Mouse (Mus musculus): Measurements from ENCODE around the gene Cnnm3. TPM values are rescaled to one million over a fixed set of nuclear protein-coding genes. Genes with fewer than 3 reads are reported as not detected.

Cnnm3 gene
- polyA plus RNA-seq, 1 experiment from 2014 or later: 3.3 TPM

DNA sequence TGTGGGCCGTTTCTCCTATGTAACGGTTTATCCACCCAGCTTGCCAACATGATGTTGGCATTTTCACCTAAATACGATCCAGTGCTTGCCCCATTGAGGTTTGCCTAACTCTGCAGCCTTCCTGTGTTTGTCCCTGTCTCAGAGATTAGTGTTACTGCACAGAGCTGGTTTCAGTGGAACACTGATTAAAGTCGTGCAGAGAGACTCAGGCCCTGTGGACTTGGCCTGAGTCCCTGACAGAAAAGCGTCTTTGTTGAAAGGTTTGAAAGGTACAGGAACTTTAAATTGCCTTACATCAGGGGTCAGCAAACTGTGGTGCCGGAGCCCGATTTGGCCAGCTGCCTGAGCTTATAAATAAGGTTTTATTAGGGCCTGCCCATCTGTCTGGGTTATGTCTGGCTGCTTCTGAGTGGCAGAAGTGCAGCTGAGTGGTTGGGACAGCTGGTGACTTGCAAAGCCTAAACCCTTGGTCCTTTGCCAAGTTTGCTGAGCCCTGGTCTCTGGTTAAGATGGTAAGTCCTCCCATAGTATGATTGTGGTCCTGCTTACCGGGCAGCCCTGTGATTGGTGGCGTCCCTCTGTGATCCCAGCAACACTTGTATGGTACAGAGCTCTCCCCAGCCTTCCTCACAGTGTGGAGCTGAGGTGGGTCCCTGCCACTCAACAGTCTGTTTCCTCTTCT is 11.8 kb downstream of the Cnnm3 start:
- Histone ChIP-seq H3K27me3 (replicated peaks; ENCODE audit: insufficient read depth, low read length) (no peaks in the 10 kb centered on the region), H3K9ac (replicated peaks; ENCODE audit: low read depth) (no peak overlapping the region), H3K36me3 (ENCODE audit: insufficient read depth, low read length) (peaks cover 47% of the 10 kb centered on the region), H3K4me3 (ENCODE audit: low read depth, low read length) (no peak overlapping the region), H3K4me2 (replicated peaks; ENCODE audit: low read depth, low read length) (no peak overlapping the region), H3K4me1 (ENCODE audit: insufficient read depth, low read depth, low read length) (no peaks in the 10 kb centered on the region), H3K27ac (ENCODE audit: low read length) (no peak overlapping the region), H3K9me3 (ENCODE audit: low read length) (no peaks in the 10 kb centered on the region)
- no peak for ATAC-seq
- DNase-seq (ENCODE audit: low spot score): no peak
- whole genome bisulfite sequencing: 63% methylated on average over 9 of the region's 9 CpGs
- TF ChIP-seq CTCF (IDR thresholded peaks at IDR 0.05): no peak
- no peak for TF ChIP-seq EP300 (IDR thresholded peaks at IDR 0.05)

DNA sequence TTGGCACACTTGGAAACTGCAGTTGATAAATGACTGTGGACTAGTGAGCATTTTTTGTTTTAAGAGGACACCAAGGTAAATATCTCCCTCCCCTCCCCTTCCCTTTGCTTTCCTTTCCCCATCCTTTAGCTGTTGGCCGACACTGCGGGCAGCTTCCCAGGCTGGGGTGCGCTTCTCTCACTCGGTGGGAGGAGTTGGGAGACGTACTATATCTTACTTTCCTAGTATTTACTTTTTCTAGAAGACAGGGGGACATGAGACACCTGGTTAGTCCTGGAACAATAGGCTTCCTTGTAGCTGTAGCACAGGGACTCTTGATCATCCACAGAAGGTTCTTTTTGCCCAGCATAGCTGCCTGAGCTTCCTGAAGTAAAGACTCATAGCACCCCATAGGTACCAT is 12.4 kb downstream of the Cnnm3 start:
- peaks cover 47% of the 10 kb centered on the region for H3K36me3 ChIP-seq (ENCODE audit: insufficient read depth, low read length)
- no peak overlapping the region for H3K4me2 ChIP-seq (replicated peaks; ENCODE audit: low read depth, low read length)
- no peak overlapping the region for H3K27ac ChIP-seq (ENCODE audit: low read length)
- H3K9me3 ChIP-seq (ENCODE audit: low read length): no peaks in the 10 kb centered on the region
- TF ChIP-seq EP300 (IDR thresholded peaks at IDR 0.05): no peak
- no peak for TF ChIP-seq CTCF (IDR thresholded peaks at IDR 0.05)
- no peaks in the 10 kb centered on the region for H3K4me1 ChIP-seq (ENCODE audit: insufficient read depth, low read depth, low read length)
- no peaks in the 10 kb centered on the region for H3K27me3 ChIP-seq (replicated peaks; ENCODE audit: insufficient read depth, low read length)
- H3K4me3 ChIP-seq (ENCODE audit: low read depth, low read length): no peak overlapping the region
- DNase-seq (ENCODE audit: low spot score) (no peak), ATAC-seq (no peak)
- WGBS: 62% methylated on average over 5 of the region's 5 CpGs
- H3K9ac ChIP-seq (replicated peaks; ENCODE audit: low read depth): no peak overlapping the region

DNA sequence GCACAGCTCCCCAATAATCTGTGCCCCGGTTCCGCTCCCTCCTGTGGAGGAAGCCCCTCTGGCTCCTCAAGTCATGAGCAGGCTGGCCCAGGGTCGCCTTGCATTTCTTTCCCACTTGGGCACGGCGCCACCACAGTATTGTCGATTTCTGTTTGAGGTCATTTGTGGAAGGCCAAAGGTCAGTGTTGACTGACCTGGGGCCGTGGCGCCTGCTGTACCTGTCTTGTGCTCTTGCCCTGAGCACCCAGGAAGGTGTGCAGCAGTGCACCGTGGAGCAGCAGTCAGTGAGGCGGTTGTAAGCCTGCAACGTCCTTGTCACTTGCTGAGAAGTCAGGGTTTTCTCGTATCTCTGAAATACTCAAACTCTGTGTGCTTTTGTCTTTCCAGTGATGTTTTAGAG is 14.1 kb downstream of the Cnnm3 start:
- H3K27me3 ChIP-seq (replicated peaks; ENCODE audit: insufficient read depth, low read length): no peaks in the 10 kb centered on the region
- H3K9me3 ChIP-seq (ENCODE audit: low read length): no peaks in the 10 kb centered on the region
- H3K9ac ChIP-seq (replicated peaks; ENCODE audit: low read depth): no peak overlapping the region
- DNase-seq (ENCODE audit: low spot score) (no peak), ATAC-seq (no peak)
- H3K4me3 ChIP-seq (ENCODE audit: low read depth, low read length): no peak overlapping the region
- H3K36me3 ChIP-seq (ENCODE audit: insufficient read depth, low read length): peaks cover 36% of the 10 kb centered on the region; the same call in 1 of the 2 replicates
- WGBS: 88% methylated on average over 12 of the region's 12 CpGs
- H3K4me2 ChIP-seq (replicated peaks; ENCODE audit: low read depth, low read length): no peak overlapping the region
- TF ChIP-seq CTCF (IDR thresholded peaks at IDR 0.05) (no peak), EP300 (IDR thresholded peaks at IDR 0.05) (no peak)
- H3K27ac ChIP-seq (ENCODE audit: low read length): no peak overlapping the region
- H3K4me1 ChIP-seq (ENCODE audit: insufficient read depth, low read depth, low read length): no peaks in the 10 kb centered on the region; the same call in 1 of the 2 replicates

DNA sequence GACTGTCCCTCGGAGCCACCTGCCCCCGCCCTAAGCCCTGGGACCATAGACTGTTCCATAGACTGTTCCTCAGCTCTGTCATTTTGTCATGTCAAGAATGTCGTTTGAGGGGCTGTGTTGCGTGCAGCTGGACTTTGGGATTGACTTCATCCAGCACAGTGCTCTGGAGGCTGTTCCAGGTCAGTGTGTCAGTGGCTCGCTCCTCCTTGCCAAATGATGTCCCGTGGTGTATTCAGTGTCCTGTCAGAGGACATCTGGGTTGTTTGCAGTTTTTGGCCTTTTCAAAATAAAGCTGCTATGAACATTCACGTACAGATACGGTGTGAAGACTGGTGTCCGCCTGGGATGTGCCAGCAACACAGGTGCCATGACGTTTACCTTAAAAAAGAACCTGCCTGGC is 15.2 kb downstream of the Cnnm3 start:
- no peak for ATAC-seq
- TF ChIP-seq CTCF (IDR thresholded peaks at IDR 0.05): no peak
- TF ChIP-seq EP300 (IDR thresholded peaks at IDR 0.05): no peak
- WGBS: 82% methylated on average over 10 of the region's 10 CpGs

DNA sequence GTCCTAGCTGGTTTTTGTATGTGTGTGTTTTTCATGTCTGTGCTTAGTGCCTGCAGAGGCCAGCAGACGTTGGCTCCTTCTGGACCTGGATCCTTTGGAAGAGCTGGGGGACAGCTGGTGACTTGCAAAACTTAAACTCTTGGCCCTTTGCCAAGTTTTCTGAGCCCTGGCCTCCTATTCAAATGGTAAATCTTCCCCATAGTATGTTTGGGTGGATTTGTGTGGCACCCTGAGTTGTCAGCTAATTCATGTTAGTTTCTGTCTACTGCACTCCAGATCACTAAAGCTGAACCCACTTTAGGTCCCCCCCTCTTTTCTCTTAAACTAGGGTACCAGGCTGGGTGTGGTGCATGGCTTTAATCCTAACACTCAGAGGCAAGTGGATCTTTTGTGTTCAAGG is 16.7 kb downstream of the Cnnm3 start:
- Histone ChIP-seq H3K27ac (ENCODE audit: low read length) (no peak overlapping the region), H3K4me2 (replicated peaks; ENCODE audit: low read depth, low read length) (no peak overlapping the region), H3K9me3 (ENCODE audit: low read length) (no peaks in the 10 kb centered on the region), H3K9ac (replicated peaks; ENCODE audit: low read depth) (no peak overlapping the region), H3K27me3 (replicated peaks; ENCODE audit: insufficient read depth, low read length) (no peaks in the 10 kb centered on the region), H3K4me3 (ENCODE audit: low read depth, low read length) (no peak overlapping the region), H3K36me3 (ENCODE audit: insufficient read depth, low read length) (peaks cover 15% of the 10 kb centered on the region; the same call in 1 of the 2 replicates), H3K4me1 (ENCODE audit: insufficient read depth, low read depth, low read length) (no peaks in the 10 kb centered on the region; the same call in 1 of the 2 replicates)
- peak; percentile 25; the same call in 1 of the 2 replicates for ATAC-seq
- DNase-seq (ENCODE audit: low spot score): peak; percentile 68
- no peak for TF ChIP-seq CTCF (IDR thresholded peaks at IDR 0.05)
- no peak for TF ChIP-seq EP300 (IDR thresholded peaks at IDR 0.05)
- 9% methylated on average over 1 of the region's 1 CpGs for WGBS

More for the DNA sequence above, 15.2 kb downstream of the Cnnm3 start:
- Histone ChIP-seq H3K27ac (ENCODE audit: low read length) (no peak overlapping the region), H3K4me2 (replicated peaks; ENCODE audit: low read depth, low read length) (no peak overlapping the region), H3K27me3 (replicated peaks; ENCODE audit: insufficient read depth, low read length) (no peaks in the 10 kb centered on the region), H3K4me1 (ENCODE audit: insufficient read depth, low read depth, low read length) (no peaks in the 10 kb centered on the region; the same call in 1 of the 2 replicates), H3K4me3 (ENCODE audit: low read depth, low read length) (no peak overlapping the region), H3K36me3 (ENCODE audit: insufficient read depth, low read length) (peaks cover 29% of the 10 kb centered on the region; the same call in 1 of the 2 replicates), H3K9ac (replicated peaks; ENCODE audit: low read depth) (no peak overlapping the region), H3K9me3 (ENCODE audit: low read length) (no peaks in the 10 kb centered on the region)
- no peak for DNase-seq (ENCODE audit: low spot score)

DNA sequence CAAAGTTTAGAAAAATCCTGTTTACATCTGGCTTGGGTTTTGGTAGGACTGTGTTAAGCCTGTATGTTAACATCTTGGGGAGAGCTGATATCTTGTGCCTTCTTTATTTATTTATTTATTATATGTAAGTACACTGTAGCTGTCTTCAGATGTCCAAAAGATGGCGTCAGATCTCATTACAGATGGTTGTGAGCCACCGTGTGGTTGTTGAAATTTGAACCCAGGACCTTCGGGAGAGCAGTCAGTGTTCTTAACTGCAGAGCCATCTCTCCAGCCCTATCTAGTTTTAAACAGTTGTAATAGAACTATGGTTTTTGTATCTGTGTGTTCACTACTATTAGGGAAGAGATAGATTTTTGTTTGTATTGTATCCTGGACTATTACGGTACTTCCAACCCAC is 17.6 kb downstream of the Cnnm3 start:
- Histone ChIP-seq H3K27me3 (replicated peaks; ENCODE audit: insufficient read depth, low read length) (no peaks in the 10 kb centered on the region), H3K27ac (ENCODE audit: low read length) (no peak overlapping the region), H3K9ac (replicated peaks; ENCODE audit: low read depth) (no peak overlapping the region), H3K4me3 (ENCODE audit: low read depth, low read length) (no peak overlapping the region), H3K4me1 (ENCODE audit: insufficient read depth, low read depth, low read length) (peaks cover 5% of the 10 kb centered on the region; the same call in 1 of the 2 replicates), H3K9me3 (ENCODE audit: low read length) (no peaks in the 10 kb centered on the region), H3K4me2 (replicated peaks; ENCODE audit: low read depth, low read length) (no peak overlapping the region), H3K36me3 (ENCODE audit: insufficient read depth, low read length) (peaks cover 12% of the 10 kb centered on the region; the same call in 1 of the 2 replicates)
- WGBS: 91% methylated on average over 4 of the region's 4 CpGs
- TF ChIP-seq CTCF (IDR thresholded peaks at IDR 0.05) (no peak), EP300 (IDR thresholded peaks at IDR 0.05) (no peak)
- ATAC-seq: no peak
- DNase-seq (ENCODE audit: low spot score): no peak
